Mouse (Mus musculus): ENCODE measurements around the gene Akap6.

Akap6 gene

DNA sequence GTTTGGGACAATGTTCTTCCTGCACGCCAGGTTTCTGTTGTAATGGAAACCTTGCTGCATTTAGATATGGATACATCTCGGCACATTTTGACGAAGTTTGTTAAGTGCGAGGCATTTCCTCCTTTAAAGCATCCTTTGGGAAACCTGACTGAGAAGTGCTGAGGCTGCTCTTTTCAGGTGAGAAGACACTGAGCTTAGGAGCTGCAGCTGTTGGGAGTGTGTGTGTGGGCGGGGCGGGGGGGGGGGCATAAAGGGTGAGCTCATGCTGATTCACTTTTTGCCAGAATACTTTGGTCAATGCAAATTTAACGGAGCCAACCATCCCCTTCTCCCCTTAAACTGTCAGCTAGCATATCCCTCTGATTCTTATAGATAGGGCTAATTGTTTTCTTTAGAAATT lies 81.9 kb downstream of the Akap6 start:
- no peak for DNase-seq (ENCODE audit: low spot score)

DNA sequence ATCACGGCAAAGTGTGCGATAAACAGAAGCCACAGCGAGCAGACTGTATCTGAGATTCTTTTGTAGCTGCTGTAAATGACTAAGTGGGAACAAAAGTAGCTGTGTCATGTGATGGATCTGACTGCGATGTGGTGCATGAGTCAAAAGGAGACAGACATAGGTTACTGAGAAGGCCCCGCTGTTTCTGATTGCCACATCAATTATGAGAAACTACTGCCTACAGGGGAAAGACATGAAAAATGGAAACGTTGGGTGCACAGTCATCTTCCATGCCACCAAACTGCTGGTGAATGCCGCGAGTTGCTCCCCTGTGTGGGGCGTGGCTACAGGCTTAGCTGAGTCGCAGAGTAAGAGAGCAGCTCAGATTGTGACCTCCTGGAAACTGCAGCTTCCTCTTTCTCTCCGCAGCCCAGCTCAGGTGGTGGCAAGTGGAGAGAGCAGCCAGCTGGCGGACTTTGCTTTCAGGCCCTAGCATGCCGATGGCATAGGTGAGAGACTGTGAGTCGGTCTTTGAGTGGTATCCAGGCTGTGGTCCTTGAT lies 83.8 kb downstream of the Akap6 start:
- DNase-seq (ENCODE audit: low spot score), result peak; percentile 20

DNA sequence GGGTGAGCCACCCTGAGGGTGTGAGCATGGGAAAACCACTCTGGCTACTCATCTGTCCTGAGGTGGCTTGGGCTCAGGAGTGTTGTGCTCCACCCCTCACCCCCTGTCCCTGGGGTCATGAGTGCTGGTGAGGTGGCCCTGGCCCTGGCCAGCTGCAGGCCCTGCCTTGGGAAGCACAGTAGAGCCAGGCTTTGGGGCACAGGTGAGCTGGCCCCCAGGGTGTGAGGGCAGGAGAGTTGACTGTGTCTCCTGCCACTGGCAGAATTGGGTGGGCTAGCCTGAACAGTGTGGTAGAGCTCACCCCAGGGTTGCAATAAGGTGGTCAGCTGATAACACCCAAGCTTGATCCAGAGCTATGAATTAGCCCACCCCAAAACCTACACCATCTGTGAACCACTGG lies 86.0 kb downstream of the Akap6 start:
- no peak for DNase-seq (ENCODE audit: low spot score)

DNA sequence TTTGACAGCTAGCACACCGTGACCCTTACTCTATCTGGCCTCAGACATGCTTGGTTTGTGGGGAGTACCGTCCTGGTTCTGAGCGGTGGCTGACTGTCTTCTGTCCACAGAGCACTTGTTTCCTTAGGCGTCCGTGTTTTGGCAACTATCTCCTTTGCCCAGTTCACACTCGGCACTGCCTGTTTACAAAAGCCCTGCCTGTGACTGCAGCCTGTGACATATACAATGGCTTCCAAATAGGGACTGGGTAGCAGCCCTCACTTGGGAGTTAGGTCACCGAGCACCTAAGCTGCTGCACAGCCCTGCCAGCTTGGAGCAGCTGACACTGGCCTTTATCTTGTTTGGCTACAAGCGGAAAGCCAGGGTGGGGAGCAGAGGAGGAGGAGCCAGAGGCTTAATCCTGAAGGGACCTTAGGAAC lies 91.2 kb downstream of the Akap6 start:
- DNase-seq (ENCODE audit: low spot score), result peak; percentile 36

DNA sequence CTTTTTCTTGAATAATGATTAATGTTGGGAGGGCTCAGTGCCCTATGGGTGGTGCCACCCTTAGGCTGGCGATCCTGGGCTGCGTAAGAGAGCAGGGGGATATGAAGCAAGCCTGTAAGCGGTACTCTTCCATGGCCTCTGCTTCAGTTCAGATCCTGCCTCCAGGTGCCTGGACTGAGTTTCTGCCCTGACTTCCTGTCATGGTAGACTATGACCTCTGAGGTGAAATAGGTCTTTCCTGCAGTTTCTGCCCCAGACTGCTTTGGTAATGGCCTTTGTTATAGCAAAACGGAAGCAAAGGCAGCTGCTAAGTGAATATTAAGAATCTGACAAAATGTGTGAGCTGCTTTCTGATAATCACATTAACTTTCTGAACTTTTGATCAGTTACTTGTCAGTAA lies 94.9 kb downstream of the Akap6 start:
- no peak for DNase-seq (ENCODE audit: low spot score)

DNA sequence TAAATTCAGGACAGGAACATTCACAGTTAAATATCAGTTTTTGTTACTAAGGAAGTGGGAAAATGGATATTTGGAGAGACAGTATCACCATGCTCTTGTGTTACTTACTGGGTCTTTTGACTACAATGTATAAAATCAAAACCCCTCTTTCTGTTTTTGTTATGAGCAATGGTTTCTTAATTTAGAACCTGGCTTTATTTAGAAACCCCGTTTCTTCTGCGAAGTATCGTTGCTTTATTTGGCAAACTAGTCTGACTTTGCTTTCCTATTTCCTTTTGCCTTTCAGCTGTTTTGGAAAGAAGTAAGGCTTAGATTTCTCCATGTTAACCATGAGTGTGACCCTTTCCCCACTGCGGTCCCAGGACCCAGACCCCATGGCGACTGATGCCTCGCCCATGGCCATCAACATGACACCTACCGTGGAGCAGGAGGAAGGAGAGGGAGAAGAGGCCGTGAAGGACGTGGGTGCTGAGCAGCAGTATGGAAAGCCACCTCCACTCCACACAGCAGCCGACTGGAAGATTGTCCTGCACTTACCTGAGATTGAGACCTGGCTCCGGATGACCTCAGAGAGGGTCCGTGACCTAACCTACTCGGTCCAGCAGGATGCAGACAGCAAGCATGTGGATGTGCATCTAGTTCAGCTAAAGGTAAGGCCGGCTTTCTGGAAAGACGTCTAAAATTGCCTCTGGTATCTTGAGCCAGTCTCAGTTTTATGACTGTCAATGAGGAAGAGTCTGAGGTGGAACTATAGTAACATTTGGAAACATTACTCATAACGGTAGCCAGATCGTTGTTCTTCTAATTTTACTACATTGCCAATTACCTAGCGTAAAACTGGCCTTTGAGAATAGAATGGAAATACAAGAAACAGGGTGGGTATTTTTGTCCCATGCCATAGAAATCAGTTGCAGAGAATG lies 96.6 kb downstream of the Akap6 start:
- DNase-seq (ENCODE audit: low spot score), result no peak

DNA sequence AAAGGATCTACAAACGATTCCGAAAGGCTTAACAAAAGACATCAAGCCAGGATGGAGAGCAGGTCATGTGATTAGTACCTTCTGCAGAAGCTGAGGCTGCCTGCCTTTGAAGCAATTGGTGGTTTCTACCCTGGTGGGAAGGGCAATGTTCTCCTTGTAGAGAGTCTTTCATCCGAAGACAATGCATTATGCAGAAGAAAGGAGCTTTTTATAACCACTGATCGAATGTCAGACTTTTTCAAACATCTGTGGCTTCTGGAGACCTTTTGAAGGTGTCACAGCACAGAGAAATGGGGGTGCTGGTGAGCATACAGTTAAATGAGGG lies 97.2 kb downstream of the Akap6 start:
- DNase-seq (ENCODE audit: low spot score), result no peak

DNA sequence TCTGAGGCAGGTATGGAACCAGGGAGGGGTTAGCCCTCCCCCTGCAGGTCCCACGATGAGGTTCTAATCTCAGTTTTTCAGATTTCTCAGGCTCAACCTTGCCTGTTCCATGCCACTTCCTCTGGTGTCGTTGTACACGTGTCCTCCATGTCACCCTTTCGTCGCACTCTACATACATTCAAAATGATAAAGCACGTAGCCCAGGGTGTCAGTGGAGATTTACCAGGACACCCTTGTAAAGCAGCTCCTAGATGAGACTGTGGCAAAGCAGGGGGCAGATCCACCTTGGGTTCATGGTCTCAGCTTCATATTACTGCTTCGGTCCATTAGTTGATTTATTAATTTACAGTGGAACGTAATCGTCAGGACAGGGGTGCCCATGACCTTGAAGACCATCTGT lies 100.5 kb downstream of the Akap6 start:
- no peak for DNase-seq (ENCODE audit: low spot score)

DNA sequence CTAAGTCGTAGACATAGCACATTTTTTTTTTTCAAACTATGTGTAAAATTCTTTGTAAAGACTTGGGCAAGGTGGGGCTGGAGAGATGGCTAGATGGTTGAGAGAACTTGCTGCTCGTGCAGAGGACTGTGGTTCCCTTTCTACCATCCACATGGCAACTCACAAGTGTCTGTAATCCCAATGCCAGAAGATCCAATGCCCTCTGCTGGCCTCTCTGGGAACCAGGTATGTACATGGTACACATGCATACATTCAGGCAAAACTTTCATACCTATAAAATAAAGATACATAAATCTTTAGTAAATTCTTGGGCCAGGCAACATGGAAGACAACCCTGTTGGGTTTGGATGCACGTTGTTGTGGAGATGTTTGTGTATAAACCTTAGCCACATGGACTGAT lies 107.1 kb downstream of the Akap6 start:
- DNase-seq (ENCODE audit: low spot score), result no peak

DNA sequence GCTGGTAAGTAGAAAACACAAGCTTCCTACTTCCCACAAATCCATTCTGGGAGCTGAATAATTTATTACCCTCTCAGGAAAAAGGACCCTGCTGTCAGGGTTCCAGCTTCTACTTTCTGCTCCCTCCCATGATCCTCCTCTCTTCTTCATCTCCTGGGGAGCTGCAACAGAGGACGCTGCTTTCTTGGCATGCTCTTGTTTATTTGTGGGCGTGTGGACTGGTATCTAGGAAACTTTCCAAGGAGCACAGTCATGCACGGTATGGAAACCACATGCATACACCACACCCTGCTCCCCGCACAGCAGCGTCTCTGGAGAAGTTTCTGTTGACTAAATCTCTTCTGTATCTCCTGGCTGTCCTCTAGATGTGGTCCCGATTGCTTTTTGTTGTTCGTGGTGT lies 119.4 kb downstream of the Akap6 start:
- no peak for DNase-seq (ENCODE audit: low spot score)

DNA sequence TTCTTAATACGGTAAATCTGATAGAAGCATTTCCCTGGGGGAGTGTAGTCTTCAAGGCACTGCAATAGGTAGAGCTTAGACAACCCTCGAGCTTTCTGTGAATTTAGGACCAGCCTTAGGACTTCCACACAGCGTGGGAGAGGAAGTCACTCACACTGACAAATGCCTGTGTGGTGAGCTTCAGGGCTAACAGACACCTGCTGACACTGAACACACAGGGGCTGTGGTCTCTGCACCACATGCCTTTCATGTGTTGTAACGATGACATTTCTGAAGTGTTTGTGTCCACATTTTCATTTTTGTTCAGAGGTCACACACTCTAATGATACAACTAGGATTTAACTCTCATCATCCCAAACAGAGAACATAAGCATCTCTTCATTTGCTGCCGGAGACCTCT lies 125.6 kb downstream of the Akap6 start:
- no peak for DNase-seq (ENCODE audit: low spot score)

DNA sequence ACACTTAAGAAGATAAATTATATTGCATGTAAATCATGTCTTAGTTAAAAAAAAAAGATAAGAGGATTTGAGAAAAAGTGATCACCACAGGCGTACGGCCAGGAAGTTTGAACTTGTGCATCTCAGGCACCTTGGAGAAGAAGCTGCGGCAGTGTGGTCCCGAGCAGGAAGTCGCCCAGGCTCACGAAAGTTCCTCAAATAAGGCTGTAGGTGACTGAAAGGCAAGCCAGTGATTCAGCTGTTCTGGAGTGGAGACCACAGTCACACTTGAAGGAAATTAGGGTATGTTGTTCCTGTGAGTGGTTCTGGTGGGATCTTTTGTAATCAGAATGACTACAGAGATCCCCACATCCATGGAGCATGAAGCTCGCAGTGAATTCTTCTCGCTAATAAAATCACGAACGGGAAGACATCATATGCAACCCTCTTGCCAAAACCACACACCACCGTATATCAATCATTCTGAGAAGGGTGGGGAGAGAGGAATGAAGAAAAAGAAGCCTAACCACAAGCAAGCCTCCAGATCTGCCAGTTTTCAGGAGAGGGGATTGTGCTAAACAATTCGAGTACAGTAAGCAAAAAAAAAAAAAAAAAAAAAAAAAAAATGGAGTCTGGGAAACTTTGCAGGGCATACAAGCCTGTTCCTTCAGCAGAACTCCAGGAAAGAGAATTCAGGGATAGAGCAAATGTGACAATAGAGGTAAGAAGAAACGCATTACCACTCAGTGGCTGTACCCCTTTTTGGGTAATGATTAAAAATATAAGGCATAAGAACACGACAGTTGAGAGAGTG lies 130.0 kb downstream of the Akap6 start:
- no peak for DNase-seq (ENCODE audit: low spot score)

DNA sequence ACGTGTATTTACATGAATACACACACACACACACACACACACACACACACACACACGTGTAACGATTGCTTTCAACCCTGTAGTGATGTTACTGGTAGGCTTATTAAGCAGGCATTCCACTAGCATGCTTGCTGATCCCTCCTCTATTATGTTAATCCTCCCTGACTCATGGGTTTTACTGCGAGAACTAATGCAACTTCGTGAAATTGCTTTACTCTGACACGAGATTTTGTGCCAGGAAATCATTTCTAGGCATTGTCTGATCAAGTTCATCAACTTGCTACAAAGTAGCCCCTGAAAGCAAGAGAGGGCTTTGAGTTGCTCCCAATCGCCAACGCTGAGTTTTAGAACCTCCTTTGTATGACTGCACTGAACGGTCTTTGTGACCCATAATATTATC lies 132.6 kb downstream of the Akap6 start:
- no peak for DNase-seq (ENCODE audit: low spot score)

DNA sequence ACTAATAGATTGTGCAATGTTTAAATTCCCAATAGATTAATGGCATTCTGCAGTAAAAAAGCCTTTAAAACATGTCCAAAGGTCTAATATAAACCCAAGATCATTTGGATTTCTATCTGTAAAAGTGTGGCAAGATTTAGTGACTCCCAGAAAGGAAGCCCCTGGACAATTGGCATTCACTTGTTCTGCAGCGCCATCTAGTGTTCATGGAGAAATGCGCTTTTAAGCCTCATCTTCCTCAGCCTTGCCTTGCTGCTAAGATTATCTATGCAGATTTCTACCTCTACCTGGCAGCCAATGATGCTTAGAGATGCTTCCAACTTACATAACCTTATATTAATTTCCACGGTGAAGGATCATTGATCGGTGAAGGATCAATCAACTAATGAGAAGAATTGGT lies 133.0 kb downstream of the Akap6 start:
- DNase-seq (ENCODE audit: low spot score), result peak; percentile 38

DNA sequence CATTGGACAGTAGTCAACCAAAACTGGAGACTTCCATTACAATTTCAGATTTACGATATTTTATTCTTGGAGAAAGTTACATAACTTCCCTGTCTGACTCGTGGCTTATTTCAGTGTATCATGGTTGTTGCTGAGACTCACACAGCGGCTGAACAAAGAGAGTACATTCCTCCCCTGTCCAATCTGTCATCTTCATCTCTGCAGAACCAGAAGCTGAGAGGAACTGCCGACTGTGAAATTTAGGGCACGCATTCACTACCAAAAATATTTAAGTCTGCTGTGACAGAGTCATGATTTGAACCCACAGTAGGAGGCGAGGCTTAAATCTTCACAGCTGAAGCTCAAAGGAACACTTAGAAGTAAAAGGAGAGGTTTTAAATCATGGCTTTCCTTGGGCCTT lies 134.0 kb downstream of the Akap6 start:
- DNase-seq (ENCODE audit: low spot score), result no peak

DNA sequence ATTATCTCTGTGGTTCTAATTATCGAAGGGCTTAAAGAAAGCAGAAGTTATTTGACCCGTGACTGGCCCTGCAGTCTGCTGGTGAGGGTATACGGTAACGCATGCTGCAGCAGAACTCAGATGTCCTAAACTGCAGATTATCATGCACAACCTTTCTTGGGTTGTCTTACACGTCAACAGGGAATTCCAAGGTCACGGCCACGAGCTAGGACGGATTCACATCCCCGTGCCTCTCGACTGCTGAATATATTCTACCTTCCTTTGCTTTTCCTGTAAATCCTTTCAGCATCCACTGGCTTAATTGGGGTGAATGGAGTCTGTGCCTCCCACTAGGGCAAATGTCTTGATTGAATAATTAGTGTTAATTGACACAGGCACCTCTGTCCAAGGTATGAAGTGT lies 134.9 kb downstream of the Akap6 start:
- DNase-seq (ENCODE audit: low spot score), result no peak

DNA sequence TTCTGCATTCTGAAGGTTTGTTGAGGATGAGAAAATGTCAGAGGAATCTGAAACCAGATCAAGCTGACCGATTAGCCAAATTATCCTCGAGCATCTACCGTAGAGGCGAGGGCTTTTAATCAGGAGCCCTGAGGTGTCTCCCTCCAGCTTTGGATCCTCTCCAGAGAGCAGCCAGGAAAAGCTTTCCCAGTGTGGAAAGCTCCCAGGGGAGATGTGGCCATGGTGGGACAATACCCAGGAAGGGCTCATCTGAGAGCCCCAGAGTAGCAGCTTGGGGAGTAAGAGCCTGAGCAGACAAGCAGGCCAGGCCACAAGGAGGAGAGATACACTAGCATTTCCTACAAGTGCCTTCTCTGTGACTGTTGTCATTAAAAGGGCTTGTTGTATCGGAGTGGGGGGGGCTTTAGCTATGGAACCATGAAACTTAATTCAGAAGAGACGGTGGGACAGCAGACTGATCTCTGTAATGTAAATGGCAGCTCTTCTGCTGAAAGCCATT lies 135.6 kb downstream of the Akap6 start:
- DNase-seq (ENCODE audit: low spot score), result no peak

DNA sequence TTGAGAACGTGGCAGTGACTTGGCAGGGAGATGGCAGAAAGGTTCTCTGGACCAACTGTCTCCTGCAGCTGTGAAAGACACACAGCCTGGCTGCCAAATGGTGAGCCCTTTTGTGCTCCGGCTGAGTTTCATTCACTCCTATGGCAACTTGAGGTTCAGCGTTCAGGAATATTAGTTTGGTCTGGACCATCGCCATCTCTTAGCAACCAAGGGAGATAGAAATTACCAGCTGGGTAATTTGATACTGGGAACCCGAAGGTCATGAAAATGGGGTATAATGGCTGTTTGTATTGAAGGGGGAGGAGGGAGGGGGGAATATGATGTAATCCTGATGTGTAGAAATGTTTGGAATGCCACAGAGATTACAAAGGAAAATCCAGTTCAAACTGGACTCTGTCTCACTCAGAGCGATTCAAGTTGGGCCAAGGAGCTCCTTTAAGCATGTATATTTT lies 136.1 kb downstream of the Akap6 start:
- DNase-seq (ENCODE audit: low spot score), result no peak

DNA sequence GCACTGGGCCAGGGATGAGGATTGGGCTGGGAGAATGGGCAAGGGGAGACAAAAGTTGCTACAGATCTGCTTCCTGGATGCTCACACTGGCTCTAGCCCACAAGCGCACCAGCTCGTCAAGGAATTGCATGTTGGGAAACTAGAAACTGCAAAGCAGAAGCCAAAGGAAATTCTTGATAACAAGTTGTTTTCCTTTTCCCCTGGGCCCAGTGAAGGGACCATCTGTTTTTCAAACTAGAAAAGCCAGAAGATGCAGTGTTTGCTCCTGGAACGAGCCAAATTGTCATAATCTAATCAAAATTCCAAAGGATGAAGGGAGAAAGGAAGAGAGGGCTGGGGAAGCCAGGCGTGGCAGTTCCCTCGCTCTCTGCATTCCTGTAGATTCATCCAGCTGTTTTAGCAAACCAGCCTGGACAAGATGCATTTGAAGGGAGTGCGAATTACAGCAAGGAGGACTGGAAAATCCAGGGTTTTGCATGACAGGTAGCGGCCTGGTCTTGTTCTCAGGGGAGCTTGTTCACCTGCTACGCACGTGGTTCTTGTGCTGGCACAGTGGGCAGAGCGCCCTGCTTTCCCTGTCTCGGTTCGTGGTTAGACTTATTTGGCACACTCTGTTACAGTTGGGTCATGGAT lies 136.8 kb downstream of the Akap6 start:
- no peak for DNase-seq (ENCODE audit: low spot score)

DNA sequence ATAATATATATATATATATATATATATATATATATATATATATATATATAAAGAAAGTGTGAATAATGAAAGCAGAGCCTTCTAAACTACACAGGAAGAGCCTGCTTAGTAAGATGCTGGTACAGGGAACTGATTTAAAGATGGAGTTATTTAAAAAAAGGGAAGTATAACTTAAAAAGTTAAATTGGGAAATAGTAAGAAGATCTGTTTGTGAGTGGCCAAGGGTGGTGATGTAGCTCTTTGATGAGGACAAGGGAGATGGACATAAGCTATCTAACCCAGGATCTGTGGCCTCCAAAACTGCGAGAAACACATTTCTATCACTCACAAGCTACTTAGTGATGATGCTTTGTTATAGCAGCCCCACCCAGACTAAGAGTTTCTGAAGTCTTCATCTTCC lies 146.8 kb downstream of the Akap6 start:
- DNase-seq (ENCODE audit: low spot score), result no peak

DNA sequence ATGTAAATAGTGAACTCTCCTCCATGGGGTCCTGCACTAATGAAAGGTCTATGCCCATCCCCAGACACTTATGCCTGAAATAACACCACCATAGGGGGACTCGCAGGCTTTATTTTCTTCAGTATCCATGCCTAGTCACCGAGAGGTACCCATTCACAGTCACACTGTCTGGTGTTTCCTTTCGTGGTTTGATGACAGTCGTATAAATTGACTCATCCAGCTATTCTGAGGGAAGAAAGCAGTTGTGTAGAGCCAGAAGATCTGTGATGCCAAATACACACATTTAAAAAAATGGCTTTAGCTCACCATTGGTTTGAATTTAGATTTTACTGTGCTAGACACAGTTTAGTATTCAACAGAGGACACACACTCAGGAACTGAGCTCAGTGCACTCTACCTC lies 147.8 kb downstream of the Akap6 start:
- no peak for DNase-seq (ENCODE audit: low spot score)

DNA sequence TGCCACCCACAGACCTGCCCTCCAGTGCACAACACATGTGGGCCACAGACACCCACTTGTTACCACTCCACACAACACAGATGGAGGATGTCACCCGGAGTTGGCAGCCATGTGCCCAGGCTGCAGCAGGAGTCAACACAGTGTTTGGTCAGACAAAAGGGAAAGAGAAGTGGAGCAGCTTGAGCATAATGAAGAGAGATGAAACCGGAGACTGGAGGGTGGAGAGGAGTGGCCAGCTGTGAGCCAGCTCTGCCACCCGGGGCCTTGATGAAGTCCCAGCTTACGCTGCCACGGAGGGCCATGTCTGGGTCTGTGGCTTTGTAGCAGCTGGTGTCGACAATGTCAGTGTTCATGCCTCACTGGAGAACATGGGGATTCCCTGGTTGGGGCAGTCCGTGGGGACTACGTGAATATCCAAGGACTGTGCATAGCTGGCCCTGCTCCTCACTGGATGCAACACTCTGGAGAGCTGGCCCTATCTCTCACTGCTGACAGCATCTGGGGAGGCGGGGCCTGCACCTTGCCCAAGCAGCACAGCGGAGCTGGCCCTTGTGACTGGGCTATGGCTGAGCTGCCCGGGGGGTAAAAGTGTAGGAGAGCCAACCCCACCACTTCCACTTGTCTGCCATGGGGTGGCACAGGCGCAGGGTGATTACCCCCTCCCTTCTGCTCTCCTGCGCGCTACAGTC lies 148.8 kb downstream of the Akap6 start:
- DNase-seq (ENCODE audit: low spot score), result peak; percentile 38

Measured in ovary, postnatal 36 days (tissue).